In genomic region chr4:44981974-44982287, GRCm38 (mm10) we compare ENCODE assay signal across 8 mouse cellular contexts. TPM values are rescaled to one million over a fixed set of nuclear protein-coding genes. Genes with fewer than 3 reads are reported as not detected.
DNase-seq lines count a peak whose midpoint lies in the region; ATAC-seq and TF ChIP-seq lines count a peak whose summit lies in the region.

No protein-coding gene starts in this region.

- TF ChIP-seq POLR2A in liver, adult 2 months (IDR thresholded peaks at IDR 0.05; ENCODE audit: extremely low read depth, insufficient read depth, low read length): 0 out of 2 replicates have a peak, but pooled peaks have one; percentile 17

- H3K4me1 ChIP-seq in liver, adult 2 months (ENCODE audit: control insufficient read depth, insufficient read depth, low read length): peaks cover 32% of the 10 kb centered on the region
- peaks cover 26% of the 10 kb centered on the region for H3K4me1 ChIP-seq in embryonic facial prominence, embryonic 15.5 days
- peaks cover 9% of the 10 kb centered on the region; the same call in 1 of the 2 replicates for H3K4me1 ChIP-seq in neural tube, embryonic 14.5 days (ENCODE audit: control insufficient read depth, insufficient read depth, low read length)

- peak; percentile 92 for DNase-seq in liver, adult 2 months (ENCODE audit: extremely low read depth, low read depth, low spot score)
- DNase-seq in liver: no peak
- DNase-seq in kidney, postnatal 10 days: peak; percentile 52
- no peak for DNase-seq in embryo, embryonic 9.5 days (ENCODE audit: extremely low spot score)
- no peak for DNase-seq in gastrocnemius, postnatal 25 days
- no peak for DNase-seq in layer of hippocampus, adult 8-10 months (ENCODE audit: low spot score in 2 of 2)

- peak overlapping the region; percentile 93 for H3K9ac ChIP-seq in liver, adult 2 months (ENCODE audit: low read depth, low read length)
- H3K9ac ChIP-seq in embryonic facial prominence, embryonic 15.5 days: peak overlapping the region; percentile 66
- peak overlapping the region; percentile 64 for H3K9ac ChIP-seq in neural tube, embryonic 14.5 days (replicated peaks; ENCODE audit: low read depth, low read length)

- no peaks in the 10 kb centered on the region for H3K27me3 ChIP-seq in liver, adult 2 months (ENCODE audit: control insufficient read depth, insufficient read depth, low read length)
- H3K27me3 ChIP-seq in embryonic facial prominence, embryonic 15.5 days: no peaks in the 10 kb centered on the region
- no peaks in the 10 kb centered on the region for H3K27me3 ChIP-seq in neural tube, embryonic 14.5 days (ENCODE audit: control insufficient read depth, insufficient read depth, low read length)

- H3K4me3 ChIP-seq in liver, adult 2 months (ENCODE audit: insufficient read depth, low read depth, low read length): peak overlapping the region; percentile 74
- H3K4me3 ChIP-seq in embryonic facial prominence, embryonic 15.5 days (replicated peaks): peak overlapping the region; percentile 72
- peak overlapping the region; percentile 50 for H3K4me3 ChIP-seq in neural tube, embryonic 14.5 days (ENCODE audit: low read depth, low read length)

- H3K79me2 ChIP-seq in liver, adult 2 months (ENCODE audit: control insufficient read depth, insufficient read depth, low read length): peaks cover 9% of the 10 kb centered on the region; the same call in 1 of the 2 replicates

- H3K9me3 ChIP-seq in embryonic facial prominence, embryonic 15.5 days (replicated peaks): no peaks in the 10 kb centered on the region
- H3K9me3 ChIP-seq in neural tube, embryonic 14.5 days (ENCODE audit: control insufficient read depth, low read length): no peaks in the 10 kb centered on the region

- peak overlapping the region; percentile 92 for H3K4me2 ChIP-seq in embryonic facial prominence, embryonic 15.5 days (replicated peaks)
- H3K4me2 ChIP-seq in neural tube, embryonic 14.5 days (ENCODE audit: low read depth, low read length): peak overlapping the region; percentile 71

- 9% methylated on average over 5 of the region's 5 CpGs for WGBS in liver, adult 2 months
- 23% methylated on average over 5 of the region's 5 CpGs for WGBS in embryonic facial prominence, embryonic 15.5 days
- 22% methylated on average over 5 of the region's 5 CpGs for WGBS in neural tube, embryonic 14.5 days

- no peak for TF ChIP-seq CTCF in liver, adult 2 months (IDR thresholded peaks at IDR 0.05; ENCODE audit: low read depth, low read length)

- ATAC-seq in embryonic facial prominence, embryonic 15.5 days (ENCODE audit: insufficient number of reproducible peaks, low FRiP score, low TSS enrichment, low read depth): no peak
- no peak for ATAC-seq in neural tube, embryonic 14.5 days (ENCODE audit: low read depth)

- peak overlapping the region; percentile 100 for H3K27ac ChIP-seq in liver, adult 2 months (replicated peaks; ENCODE audit: insufficient read depth, low read depth, low read length)
- H3K27ac ChIP-seq in embryonic facial prominence, embryonic 15.5 days (replicated peaks): peak overlapping the region; percentile 82; the same call in 1 of the 2 replicates
- H3K27ac ChIP-seq in neural tube, embryonic 14.5 days (ENCODE audit: low read depth, low read length): no peak overlapping the region

- peaks cover 23% of the 10 kb centered on the region for H3K36me3 ChIP-seq in liver, adult 2 months (ENCODE audit: control insufficient read depth, insufficient read depth, low read length)
- peaks cover 18% of the 10 kb centered on the region for H3K36me3 ChIP-seq in embryonic facial prominence, embryonic 15.5 days
- H3K36me3 ChIP-seq in neural tube, embryonic 14.5 days (ENCODE audit: control insufficient read depth, insufficient read depth, low read length): no peaks in the 10 kb centered on the region

RNA-seq across cellular contexts. Expression of gene Grhpr, which starts 0.7 kb away (rescaled TPM):
- 108 and 118 TPM in 2 replicates for total RNA-seq in liver, adult 2 months (2014; rRNA removed)
- 297 and 313 TPM in 2 replicates for polyA plus RNA-seq in liver, adult 2 months (2012; rRNA removed)
- polyA plus RNA-seq in embryonic facial prominence, embryonic 15.5 days (2015; fragmentation: Nextera tagmentation; extraction: Ambion mirVana): 55.1 and 59.0 TPM in 2 replicates
- 29.7 and 30.5 TPM in 2 replicates for polyA plus RNA-seq in neural tube, embryonic 14.5 days (2014; fragmentation: Nextera tagmentation; extraction: Ambion mirVana)
- total RNA-seq in gastrocnemius, postnatal 25 days (2021): 10 to 100 TPM; 22.5 to 25.6 TPM
- total RNA-seq in layer of hippocampus, adult 8-10 months (2022): 10 to 100 TPM; 25.5 to 33.4 (median 30.7) TPM

RNA-seq across cellular contexts. Expression of gene Zbtb5, which starts 30.3 kb away (rescaled TPM):
- 6.9 and 7.1 TPM in 2 replicates for total RNA-seq in liver, adult 2 months (2014; rRNA removed)
- polyA plus RNA-seq in liver, adult 2 months (2012; rRNA removed): 8.6 and 11.1 TPM in 2 replicates
- 21.3 and 22.9 TPM in 2 replicates for polyA plus RNA-seq in embryonic facial prominence, embryonic 15.5 days (2015; fragmentation: Nextera tagmentation; extraction: Ambion mirVana)
- polyA plus RNA-seq in neural tube, embryonic 14.5 days (2014; fragmentation: Nextera tagmentation; extraction: Ambion mirVana): 43.5 and 47.3 TPM in 2 replicates
- total RNA-seq in gastrocnemius, postnatal 25 days (2021): 1 to 10 TPM; 2.8 to 3.4 TPM
- total RNA-seq in layer of hippocampus, adult 8-10 months (2022): 10 to 100 TPM in 1 of 4 experiments, 1 to 10 TPM in 3; 9.4 to 10.6 (median 9.7) TPM

RNA-seq across cellular contexts. Expression of gene Polr1e, which starts 36.5 kb away (rescaled TPM):
- 2.6 and 4.4 TPM in 2 replicates for total RNA-seq in liver, adult 2 months (2014; rRNA removed)
- polyA plus RNA-seq in liver, adult 2 months (2012; rRNA removed): 3.5 and 3.7 TPM in 2 replicates
- 31.5 and 33.8 TPM in 2 replicates for polyA plus RNA-seq in embryonic facial prominence, embryonic 15.5 days (2015; fragmentation: Nextera tagmentation; extraction: Ambion mirVana)
- 36.3 and 42.8 TPM in 2 replicates for polyA plus RNA-seq in neural tube, embryonic 14.5 days (2014; fragmentation: Nextera tagmentation; extraction: Ambion mirVana)
- total RNA-seq in gastrocnemius, postnatal 25 days (2021): 1 to 10 TPM; 4.0 to 4.6 TPM
- 10 to 100 TPM in 3 of 4 experiments, 1 to 10 TPM in 1; 9.1 to 12.0 (median 11.4) TPM for total RNA-seq in layer of hippocampus, adult 8-10 months (2022)

Comparison
In these comparisons a context has a peak if more than half of its experiments do, and no peak if none do; other contexts are left out.
1. DNase-seq: peak in liver, adult 2 months (single experiment) and kidney, postnatal 10 days (single experiment); none in liver (single experiment), embryo, embryonic 9.5 days (single experiment), gastrocnemius, postnatal 25 days (single experiment) and layer of hippocampus, adult 8-10 months (0 of 2).
2. Peak in every context shown above with its lines, with median percentiles within 50 percentile points of each other: H3K4me3 ChIP-seq and H3K9ac ChIP-seq.